Mouse (Mus musculus) left cerebral cortex, postnatal 25 days (tissue): ENCODE measurements around the gene Wfdc1. TPM values are rescaled to one million over a fixed set of nuclear protein-coding genes. Genes with fewer than 3 reads are reported as not detected.
A peak's percentile ranks its signal among the peaks of the same experiment; 100 is the strongest.

Experiments used
- DNase-seq, 2 experiments: peaks; one replicate each; pipeline ENCODE4 v3.0.0; 2022; ENCODE audit warnings: low spot score in 2 of 2, mixed read lengths in 1 of 2
- intact Hi-C: fragments of 180-260 bp; cut with DNase I; formaldehyde crosslinking; loops from one replicate; pipeline ENCODE4 v1.15.1; 2025
- total RNA-seq, 2 experiments: library from RNA; stranded (reverse); gene quantifications; 2 replicates each; pipeline ENCODE4 v1.2.3; 2021

The Wfdc1 gene
- total RNA-seq, 2 experiments from 2014 or later = 8.6 to 10.8 TPM

DNA sequence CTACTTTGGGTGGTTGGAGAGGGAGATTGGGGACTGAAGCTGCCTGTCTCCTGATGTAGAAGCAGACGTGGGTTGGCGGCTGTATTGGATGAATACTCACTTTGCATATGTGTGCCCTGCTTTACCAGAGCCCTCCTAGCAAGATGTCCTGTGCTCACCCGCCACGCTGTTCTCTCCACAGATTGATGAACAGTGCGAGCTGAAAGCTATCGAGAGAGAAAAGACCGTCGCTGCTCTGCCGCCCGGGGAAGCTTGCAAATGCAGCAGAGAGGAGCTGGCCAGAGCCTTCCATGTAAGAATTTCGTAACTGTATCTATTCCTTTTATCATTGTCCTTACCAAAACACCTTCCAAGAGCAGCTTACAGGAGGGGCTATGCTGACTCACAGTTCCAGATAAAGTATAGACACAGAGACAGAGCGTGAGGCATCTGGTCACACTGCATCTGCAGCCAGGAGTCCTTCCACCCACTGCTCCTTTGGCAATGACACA is 52.9 kb downstream of the Wfdc1 start:
- DNase-seq = peak; percentile 39 to 85
- intact Hi-C loops = no loop called here

DNA sequence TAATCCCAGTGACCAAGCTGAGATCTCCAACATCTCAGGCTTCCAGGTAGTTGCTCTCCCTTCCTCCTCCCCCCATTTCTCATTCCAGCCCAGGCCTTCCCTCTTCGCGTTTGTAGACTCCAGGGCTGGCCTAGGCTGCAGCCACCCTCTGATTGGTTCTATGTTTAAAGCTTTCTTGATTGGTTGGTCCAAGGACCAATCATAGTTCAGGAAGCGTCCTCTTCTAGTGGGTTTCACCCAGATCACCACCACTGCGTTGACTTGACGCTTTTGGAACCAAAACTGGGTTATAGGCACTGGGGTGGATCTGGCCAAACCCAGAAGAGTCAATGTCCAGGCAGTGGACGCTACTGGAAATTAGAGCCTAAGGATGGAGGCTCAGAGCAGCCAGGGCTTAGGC is 56.2 kb downstream of the Wfdc1 start:
- intact Hi-C loops = no loop called here
- DNase-seq = no peak

DNA sequence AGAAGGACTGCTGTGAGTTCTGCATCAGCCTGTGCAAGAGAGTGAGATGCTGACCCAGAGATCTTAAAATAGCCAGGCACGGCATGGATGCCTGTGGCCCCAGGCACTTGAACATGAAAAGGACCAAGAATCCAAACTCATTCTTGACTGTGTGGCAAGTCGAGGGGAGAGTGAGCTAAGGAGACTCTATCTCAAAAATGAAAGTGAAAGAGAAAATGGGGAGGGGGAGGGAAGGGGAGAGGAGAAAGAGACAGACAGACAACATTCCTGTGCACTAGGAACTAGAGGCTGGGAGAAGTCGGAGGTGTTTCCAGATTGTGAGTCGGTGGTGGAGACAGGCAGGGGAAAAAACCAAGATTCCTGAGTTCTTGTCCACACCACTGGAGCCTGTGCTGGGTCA is 57.5 kb downstream of the Wfdc1 start:
- intact Hi-C loops = no loop called here

DNA sequence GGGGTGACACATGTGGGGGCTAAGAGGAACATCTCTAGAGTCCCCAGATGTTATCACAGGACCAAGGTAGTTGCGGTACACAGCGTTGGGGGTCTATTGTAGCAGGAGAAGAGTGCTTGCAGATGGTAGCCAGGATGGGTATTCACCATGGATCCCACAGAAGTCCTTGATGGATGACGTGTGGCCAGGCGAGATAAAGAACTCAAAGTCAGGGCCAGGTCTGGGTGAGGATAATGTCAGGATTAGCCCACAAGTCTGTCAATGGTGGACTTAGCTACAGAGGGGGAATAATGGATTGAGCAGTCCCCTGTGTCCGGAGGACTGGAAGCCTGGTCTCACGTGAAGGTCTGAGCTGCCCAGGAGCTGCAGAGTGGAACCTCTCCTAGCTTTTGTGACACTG is 58.4 kb downstream of the Wfdc1 start:
- no peak for DNase-seq
- intact Hi-C loops = no loop called here

More for the DNA sequence above, 57.5 kb downstream of the Wfdc1 start:
- no peak for DNase-seq

DNA sequence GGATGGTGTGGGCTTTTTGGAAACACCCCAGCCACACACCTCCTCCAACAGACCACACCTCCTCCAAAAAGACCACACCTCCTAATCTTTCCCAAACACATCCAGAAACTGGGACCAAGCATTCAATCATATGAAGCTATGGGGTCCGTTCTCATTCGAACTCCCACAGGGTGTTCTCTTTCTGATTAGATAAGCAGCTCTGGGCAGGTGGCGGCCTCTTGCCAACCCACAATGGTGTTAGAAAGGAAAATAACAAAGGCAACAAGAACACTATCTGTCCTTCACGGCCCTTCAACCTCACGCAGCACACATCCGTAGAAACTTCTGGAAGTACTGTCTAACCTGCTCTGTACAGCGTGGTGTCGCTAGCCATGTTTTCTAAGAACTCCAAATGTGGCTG is 60.9 kb downstream of the Wfdc1 start:
- no peak for DNase-seq
- intact Hi-C loops = no loop called here

DNA sequence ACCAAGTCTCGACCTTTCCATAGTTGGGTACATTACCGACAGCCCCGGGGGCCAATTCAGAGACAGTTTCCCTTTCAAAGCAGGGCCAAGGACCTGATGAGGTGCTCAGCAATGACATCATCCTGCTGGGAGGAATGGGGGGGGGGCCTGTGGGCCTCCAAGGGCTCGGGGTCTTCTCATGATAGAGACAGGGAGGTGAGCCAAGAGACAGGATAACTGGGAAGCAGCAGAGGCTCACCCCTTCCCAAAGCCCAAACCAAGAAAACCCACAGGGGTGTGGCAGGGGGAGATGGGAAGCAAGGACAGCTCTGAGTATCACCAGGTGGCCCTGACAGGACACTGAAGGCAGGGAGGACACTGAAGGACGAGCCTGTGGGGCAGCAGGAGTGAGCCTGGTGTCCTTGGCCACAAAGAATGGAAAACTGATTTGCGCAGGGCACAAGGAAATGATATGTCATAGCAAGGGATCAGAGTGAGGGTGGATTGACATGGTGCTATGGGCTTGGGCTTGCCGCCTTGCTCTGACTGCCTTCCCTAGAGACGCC is 62.3 kb downstream of the Wfdc1 start:
- intact Hi-C loops = no loop called here
- no peak for DNase-seq

DNA sequence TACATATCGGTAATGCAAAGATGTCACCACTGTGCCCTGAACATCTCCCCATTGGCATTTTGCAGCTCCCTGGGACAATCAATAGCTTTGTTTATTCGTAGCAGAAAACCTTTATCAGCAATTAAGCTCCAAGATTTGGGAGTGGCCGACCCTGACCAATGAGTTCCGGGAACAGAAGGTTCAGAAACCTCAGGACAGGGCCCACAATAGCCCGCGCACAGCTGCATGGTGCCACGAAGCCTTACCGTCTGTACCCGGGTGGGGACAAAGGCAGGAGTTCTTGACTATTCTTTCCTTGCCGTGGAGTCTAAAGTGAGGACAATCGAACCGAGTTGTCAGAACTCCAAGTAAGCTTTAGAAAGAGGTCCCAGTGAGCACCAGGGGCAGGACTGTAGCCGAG is 65.9 kb downstream of the Wfdc1 start:
- intact Hi-C loops = no loop called here
- DNase-seq = no peak

DNA sequence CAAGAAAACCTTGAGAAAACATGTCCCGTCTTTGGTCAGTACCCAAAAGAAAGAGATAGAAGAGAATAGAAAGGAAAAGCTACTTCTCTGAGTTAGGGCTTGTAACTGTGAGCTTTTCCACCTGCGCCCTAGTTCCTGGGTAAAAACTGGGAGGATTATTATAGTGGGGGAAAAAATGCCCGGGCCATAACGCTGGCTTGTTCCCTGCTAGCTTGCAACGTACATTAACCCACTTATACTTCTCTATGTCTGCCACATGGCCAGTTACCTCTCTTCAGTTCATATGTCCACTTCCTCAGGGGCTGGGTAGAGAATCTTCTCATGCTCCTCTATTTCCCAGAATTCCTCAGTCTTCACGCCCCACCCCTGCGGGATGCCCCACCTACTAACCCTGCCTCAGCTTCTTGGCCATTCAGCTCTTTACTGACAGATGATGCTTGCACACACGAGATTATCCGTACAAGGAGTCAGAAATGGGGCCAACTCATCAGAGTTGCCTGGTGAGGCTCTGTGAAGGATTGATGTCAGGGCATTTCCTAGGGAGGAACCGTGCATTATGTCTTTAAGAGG is 70.3 kb downstream of the Wfdc1 start:
- no peak for DNase-seq
- intact Hi-C loops = no loop called here

DNA sequence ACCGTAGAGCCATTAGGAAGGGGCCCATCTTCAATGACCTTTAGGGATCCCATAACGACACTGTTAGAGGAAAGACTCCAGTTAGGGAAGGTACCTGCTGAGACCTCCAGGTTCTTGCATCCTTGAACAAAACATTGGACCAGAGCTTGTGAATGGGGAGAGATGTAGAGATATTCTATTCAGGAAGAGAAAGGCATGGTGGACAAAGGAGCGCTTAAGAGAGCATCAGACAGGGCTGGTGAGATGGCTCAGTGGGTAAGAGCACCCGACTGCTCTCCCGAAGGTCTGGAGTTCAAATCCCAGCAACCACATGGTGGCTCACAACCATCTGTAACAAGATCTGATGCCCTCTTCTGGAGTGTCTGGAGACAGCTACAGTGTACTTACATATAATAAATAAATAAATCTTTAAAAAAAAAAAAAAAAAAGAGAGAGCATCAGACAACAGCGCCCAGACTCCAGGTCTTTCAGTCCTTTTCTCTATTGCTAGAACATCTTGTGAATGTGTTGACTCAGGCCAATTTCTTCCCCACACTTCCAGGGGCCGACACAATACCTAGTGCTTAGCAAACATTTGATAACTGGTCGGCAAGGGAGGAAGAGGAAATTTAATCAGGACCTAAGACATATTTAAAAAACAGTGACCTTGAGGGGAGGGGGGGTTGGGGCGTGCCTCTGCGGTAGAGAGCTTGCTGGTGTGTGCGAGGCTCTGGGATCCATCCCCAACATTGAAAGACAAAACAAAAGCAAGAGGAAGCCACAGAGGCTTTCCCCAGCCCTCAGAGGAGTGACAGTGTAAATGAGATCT is 71.1 kb downstream of the Wfdc1 start:
- intact Hi-C loops = no loop called here
- no peak for DNase-seq

Other genes with a start within 250 kb of the Wfdc1 start
- 1 to 10 TPM in 1 of 2 experiments, under 1 TPM in 1; 0.55 to 1.0 TPM for gene Osgin1, start 232.2 kb upstream of the Wfdc1 start, total RNA-seq
- 10 to 100 TPM; 59.0 to 73.8 TPM for gene Necab2, start 219.6 kb upstream of the Wfdc1 start, total RNA-seq
- under 1 TPM; 0.34 to 0.69 TPM for gene Slc38a8, start 164.7 kb upstream of the Wfdc1 start, total RNA-seq
- 10 to 100 TPM; 62.3 to 68.5 TPM for gene Mbtps1, start 107.6 kb upstream of the Wfdc1 start, total RNA-seq
- 10 to 100 TPM; 44.8 to 47.1 TPM for gene Hsdl1, start 91.2 kb upstream of the Wfdc1 start, total RNA-seq
- gene Dnaaf1, start 91.1 kb upstream of the Wfdc1 start, total RNA-seq = under 1 TPM; 0.21 to 0.25 TPM
- gene Taf1c, start 61.1 kb upstream of the Wfdc1 start, total RNA-seq = 1 to 10 TPM; 9.9 to 10.0 TPM
- under 1 TPM; 0.23 to 0.55 TPM for gene Adad2, start 53.6 kb upstream of the Wfdc1 start, total RNA-seq
- gene Kcng4, start 30.7 kb upstream of the Wfdc1 start, total RNA-seq = 1 to 10 TPM; 3.3 to 4.0 TPM
- gene Atp2c2, start 33.6 kb downstream of the Wfdc1 start, total RNA-seq = 1 to 10 TPM; 1.9 to 2.1 TPM
- 10 to 100 TPM; 17.0 to 17.4 TPM for gene Tldc1, start 112.1 kb downstream of the Wfdc1 start, total RNA-seq
- 10 to 100 TPM; 57.2 to 62.6 TPM for gene Cotl1, start 174.2 kb downstream of the Wfdc1 start, total RNA-seq
- gene Klhl36, start 195.9 kb downstream of the Wfdc1 start, total RNA-seq = 1 to 10 TPM; 5.4 to 6.0 TPM
- gene Usp10, start 244.0 kb downstream of the Wfdc1 start, total RNA-seq = 10 to 100 TPM; 84.4 to 84.7 TPM
- gene Gm20388, start 244.5 kb downstream of the Wfdc1 start, total RNA-seq = 10 to 100 TPM in 1 of 2 experiments, not detected in 1; 18.6 TPM